Mouse (Mus musculus) gastrocnemius, postnatal 25 days (tissue): ENCODE data around the gene Mtfmt. TPM values are rescaled to one million over a fixed set of nuclear protein-coding genes. Genes with fewer than 3 reads are reported as not detected.

ENCODE experiments used
- DNase-seq: peaks from one replicate; pipeline ENCODE4 v3.0.0; 2022
- total RNA-seq, 2 experiments: library from RNA; stranded (reverse); gene quantifications; 1 replicate in 1 of 2; 2 replicates in 1 of 2; pipeline ENCODE4 v1.2.3; 2021

Mtfmt gene
- total RNA-seq, 2 experiments from 2014 or later = 5.0 to 5.3 TPM

DNA sequence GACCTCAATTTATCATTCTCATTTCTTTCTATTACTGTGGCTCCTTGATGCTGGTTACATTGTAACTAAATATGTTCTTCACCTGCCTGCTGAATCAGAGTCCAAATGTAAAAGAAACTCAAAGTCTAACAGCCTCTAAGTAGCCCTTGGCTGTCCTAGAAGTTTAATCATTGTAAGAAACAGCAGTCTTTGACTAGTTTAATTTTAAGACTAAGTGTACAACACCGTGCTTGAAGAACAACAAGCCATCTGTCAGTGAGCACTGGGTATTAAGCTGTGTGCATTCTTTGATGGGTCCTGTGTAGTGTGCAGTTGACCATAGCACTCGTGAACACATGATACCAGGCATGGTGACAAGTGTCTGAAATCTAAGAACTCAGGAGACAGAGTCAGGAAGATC is 8.1 kb upstream of the Mtfmt start:
- DNase-seq = no peak

- no peak for DNase-seq
Measured at GRCm38 (mm10) chr9:65428003-65428402, 7.6 kb upstream of the Mtfmt start.

- DNase-seq = no peak
Measured at GRCm38 (mm10) chr9:65430401-65430800, 5.2 kb upstream of the Mtfmt start.

GRCm38 (mm10) chr9:65430921-65431320 is 4.7 kb upstream of the Mtfmt start:
- no peak for DNase-seq

- peak; percentile 65 for DNase-seq
Measured at GRCm38 (mm10) chr9:65432236-65432635, 3.3 kb upstream of the Mtfmt start.

GRCm38 (mm10) chr9:65434140-65434539 is 1.4 kb upstream of the Mtfmt start:
- no peak for DNase-seq

GRCm38 (mm10) chr9:65435211-65435610 is 371 bp upstream of the Mtfmt start:
- no peak for DNase-seq

DNA sequence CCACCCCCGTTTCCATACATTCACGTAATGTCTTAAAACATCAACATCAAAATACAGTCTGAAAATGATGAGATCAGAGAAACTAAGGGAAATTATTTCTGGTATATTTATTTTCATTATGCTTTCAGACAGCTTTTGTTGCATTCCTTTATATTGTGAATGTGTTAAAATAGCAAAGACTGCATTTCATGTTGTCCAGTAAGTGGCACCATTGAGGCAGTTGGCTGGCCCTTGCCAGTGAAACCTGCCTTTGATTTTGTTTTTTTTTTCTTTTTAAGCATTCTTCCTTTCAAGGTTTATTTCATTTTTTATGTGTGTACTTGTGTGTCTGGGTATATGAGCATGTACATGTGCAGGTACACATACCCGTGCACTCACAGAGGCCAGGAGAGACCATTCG is 9.1 kb downstream of the Mtfmt start:
- no peak for DNase-seq

DNA sequence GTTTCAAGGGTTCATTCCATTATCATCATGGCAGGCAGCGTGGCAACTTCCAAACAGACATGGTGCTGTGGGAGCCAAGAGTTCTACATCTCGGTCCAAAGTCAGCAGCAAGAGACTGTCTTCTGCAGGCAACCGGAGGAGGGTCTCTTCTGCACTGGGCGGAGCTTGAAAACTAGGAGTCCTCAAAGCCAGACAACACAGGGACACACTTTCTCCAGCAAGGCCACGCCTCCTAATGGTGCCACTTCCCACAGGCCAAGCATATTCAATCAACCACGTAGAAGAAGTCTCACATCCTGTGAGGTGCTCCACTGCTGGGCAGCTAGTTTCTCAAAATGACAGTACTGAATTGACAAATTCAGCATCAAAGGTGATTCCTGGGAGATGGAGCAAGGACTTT is 12.4 kb downstream of the Mtfmt start:
- no peak for DNase-seq

GRCm38 (mm10) chr9:65458975-65459374 is 23.4 kb downstream of the Mtfmt start:
- DNase-seq = no peak

- DNase-seq = no peak
Measured at GRCm38 (mm10) chr9:65460198-65460597, 24.6 kb downstream of the Mtfmt start.

DNA sequence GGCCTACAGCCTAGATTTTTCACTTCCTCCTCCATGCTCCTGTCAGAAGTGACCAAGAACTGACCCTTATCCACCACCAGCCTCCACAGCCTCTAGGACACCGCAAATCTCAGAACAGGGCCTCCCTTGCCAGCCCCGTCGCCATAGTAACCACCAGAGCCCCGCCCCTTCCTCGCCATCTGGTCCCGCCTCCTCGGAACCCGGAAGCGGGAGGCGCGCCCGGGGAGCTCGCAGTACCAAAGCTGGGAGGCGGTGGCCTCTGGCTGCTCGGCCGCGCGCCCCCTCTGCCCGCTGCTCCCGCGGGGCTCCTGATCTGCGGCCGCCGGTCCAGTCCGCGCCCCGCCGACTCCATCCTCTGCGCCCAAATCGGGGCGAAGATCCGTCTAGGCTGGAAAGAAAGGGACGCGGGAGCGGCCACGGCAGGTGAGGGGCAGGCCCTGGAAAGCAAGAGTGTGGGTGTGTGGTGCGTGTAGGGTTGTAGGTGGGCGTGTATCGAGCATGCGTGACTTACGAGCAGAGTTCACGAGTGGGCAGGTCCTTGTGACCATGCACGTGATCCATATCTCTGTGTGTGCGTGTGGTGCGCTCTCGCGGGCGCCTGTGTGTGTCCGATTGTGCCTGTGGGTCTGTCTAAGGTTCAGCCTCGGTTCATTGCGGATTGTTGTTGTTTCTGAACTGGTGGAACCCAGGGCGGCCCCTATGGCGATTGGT is 25.3 kb downstream of the Mtfmt start, which contains the start of gene Spg21:
Gene Spg21 (plus strand): TSS at position 216 of the 711 bp plus-strand sequence.
- peak; percentile 91 for DNase-seq

DNA sequence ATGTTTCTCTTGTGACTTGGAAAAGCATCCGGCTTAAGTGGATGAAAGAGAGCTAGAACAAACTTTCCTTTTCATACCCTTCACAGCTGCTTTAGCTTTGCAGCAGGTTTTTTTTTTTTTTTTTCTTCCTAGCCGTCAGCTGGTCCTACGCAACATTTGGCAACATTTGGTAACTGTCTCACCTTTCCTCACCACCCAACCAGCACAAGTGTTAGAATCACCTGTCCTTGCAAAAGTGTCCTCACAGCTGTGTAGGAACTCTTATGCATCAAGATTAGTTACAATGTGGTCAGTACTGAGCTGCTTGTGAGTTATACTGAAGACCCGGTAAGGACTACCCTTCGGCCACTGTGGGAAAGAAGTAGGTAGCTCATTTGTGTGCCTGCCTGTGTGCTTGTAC is 27.0 kb downstream of the Mtfmt start:
- DNase-seq = no peak

DNA sequence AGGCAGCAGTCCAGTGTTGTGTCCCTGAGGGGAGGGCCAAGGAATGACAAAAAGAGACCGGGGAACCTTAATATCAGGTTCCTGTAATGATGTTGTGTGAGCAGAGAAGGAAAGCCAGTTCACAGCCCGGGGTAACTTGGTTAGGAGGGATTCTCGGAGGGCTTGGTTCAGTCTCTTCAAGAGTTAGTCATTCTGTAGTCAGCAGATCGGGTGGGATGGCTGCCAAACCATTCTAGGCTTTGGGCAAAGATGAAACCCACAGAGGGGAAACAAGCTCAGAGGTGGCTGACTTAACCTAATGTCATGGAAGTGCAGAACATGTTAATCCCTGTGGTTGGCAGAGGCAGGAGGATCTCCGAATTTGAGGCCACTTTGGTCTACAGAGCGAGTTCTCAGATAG is 28.6 kb downstream of the Mtfmt start:
- DNase-seq = no peak

DNA sequence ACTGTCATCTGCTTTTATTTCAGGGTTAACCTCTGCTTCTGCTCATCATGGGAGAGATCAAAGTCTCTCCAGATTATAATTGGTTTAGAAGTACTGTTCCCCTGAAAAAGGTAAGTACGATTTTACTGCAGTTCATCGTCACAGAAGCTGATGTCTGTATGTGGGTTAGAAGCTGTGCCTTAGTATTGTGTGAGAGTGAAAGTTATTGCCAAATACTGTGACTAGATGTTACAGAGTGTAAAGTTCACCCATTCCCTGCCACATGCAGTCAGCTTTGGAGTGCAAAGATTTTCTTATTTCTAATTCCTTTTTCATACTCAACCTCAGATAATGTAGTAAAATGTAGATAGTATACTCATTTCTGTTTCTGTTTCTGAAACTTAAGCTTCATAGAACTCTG is 29.7 kb downstream of the Mtfmt start:
- DNase-seq = no peak

- no peak for DNase-seq
Measured at GRCm38 (mm10) chr9:65467686-65468085, 32.1 kb downstream of the Mtfmt start.

- DNase-seq = no peak
Measured at GRCm38 (mm10) chr9:65472769-65473168, 37.2 kb downstream of the Mtfmt start.

DNA sequence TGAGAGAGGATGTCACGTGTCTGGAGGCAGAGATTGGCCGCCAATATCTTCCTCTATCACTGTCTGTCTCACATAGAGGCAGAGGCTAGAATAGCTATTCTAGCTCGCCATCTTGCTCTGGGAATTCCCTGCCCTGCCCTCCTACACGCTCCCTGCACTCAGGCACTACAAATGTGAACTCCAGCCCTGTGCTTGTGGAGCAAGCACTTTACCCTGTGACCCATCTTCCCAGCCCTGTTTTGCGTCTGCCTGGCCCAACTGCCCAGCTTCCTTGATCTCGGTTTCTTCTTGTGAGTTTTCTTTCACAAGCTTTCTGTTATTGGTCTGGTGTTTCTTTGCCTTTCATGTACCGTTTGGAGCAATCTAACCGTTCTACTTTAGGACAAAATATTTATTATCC is 43.6 kb downstream of the Mtfmt start:
- no peak for DNase-seq

DNA sequence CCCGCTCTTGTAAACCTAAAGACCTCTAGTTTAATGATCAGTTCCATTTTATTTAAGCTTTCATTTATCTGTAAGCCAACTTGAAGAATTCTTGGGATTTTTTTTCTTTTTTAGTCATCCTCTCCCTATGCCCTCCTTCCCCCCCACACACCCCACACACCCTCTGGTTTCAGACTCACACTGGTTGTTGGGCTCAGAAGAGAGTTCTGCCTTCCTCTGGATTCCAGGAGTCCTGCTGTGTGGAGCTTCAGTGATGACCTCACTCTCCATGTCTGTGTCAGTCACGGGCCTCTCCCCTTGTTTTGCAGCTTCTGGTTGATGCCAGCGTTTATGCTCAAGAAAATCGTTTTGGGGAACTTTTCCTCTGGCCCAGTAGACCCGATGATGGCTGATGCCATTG is 44.5 kb downstream of the Mtfmt start:
- DNase-seq = no peak

- no peak for DNase-seq
Measured at GRCm38 (mm10) chr9:65491476-65491875, 55.9 kb downstream of the Mtfmt start.

- DNase-seq = no peak
Measured at GRCm38 (mm10) chr9:65492351-65492750, 56.8 kb downstream of the Mtfmt start.

GRCm38 (mm10) chr9:65492851-65493250 is 57.3 kb downstream of the Mtfmt start:
- no peak for DNase-seq

DNA sequence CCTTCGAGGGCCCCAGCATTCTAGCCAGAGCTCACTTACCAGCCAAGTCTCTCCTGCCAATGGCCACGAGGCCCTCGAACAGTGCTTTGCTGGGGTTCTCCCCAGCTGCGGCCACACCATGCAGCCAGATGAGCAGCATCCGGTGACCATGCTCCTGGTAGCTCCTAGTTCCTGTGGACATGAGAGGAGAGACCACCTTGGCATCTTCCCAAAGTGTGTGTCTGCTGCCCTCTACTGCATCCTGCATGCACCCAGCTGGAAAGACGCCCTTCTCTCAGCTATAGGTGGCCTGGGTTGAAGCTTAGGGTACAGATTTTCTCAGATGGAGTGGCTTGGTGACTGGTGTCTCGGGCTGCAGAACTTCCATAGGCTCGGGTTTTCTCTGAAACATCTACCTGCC is 66.6 kb downstream of the Mtfmt start:
- DNase-seq = no peak
